Mouse (Mus musculus) C2C12 (cell line): ENCODE measurements around the gene Tmem63c. TPM values are rescaled to one million over a fixed set of nuclear protein-coding genes. Genes with fewer than 3 reads are reported as not detected.

ENCODE experiments used
- H3K27me3 ChIP-seq: one replicate; pipeline ENCODE4 v1.6.1; 2011; ENCODE audit not compliant: control insufficient read depth, insufficient read depth, insufficient read length
- H3K36me3 ChIP-seq: one replicate; pipeline ENCODE4 v1.6.1; 2011; ENCODE audit not compliant: control insufficient read depth, insufficient read depth
- H3K4me3 ChIP-seq: one replicate; pipeline ENCODE4 v1.5.1; 2011; ENCODE audit warnings: mild to moderate bottlenecking, control low read depth; ENCODE audit not compliant: poor library complexity, insufficient read depth, severe bottlenecking
- H3K79me2 ChIP-seq: one replicate; pipeline ENCODE4 v1.6.1; 2011; ENCODE audit not compliant: control insufficient read depth, insufficient read depth
- H3K79me3 ChIP-seq: one replicate; pipeline ENCODE4 v1.6.1; 2011; ENCODE audit warnings: low read depth, control low read depth
- H3ac ChIP-seq: one replicate; pipeline ENCODE3; 2011; ENCODE audit warnings: low read depth; ENCODE audit not compliant: control insufficient read depth, insufficient read length
- CEBPB ChIP-seq: IDR thresholded peaks from one replicate; pipeline ENCODE4 v1.6.1; 2011; ENCODE audit warnings: low read depth, mild to moderate bottlenecking, control low read depth, moderate library complexity
- CTCF ChIP-seq: IDR thresholded peaks from one replicate; pipeline ENCODE4 v1.5.1; 2011; ENCODE audit not compliant: control insufficient read depth, insufficient read depth, insufficient read length
- FOSL1 ChIP-seq: IDR thresholded peaks from one replicate; pipeline ENCODE4 v1.8.0; 2011; ENCODE audit warnings: mild to moderate bottlenecking, low read length; ENCODE audit not compliant: poor library complexity, insufficient read depth, severe bottlenecking
- MAX ChIP-seq: IDR thresholded peaks from one replicate; pipeline ENCODE4 v1.6.1; 2011; ENCODE audit warnings: mild to moderate bottlenecking, control low read depth
- MYOD1 ChIP-seq: IDR thresholded peaks from one replicate; pipeline ENCODE4 v1.6.1; 2011; ENCODE audit warnings: low read depth; ENCODE audit not compliant: control insufficient read depth, insufficient read length
- MYOG ChIP-seq: IDR thresholded peaks from one replicate; pipeline ENCODE4 v1.6.1; 2011; ENCODE audit not compliant: control insufficient read depth, insufficient read length; ENCODE audit errors: extremely low read depth
- USF1 ChIP-seq: IDR thresholded peaks from one replicate; pipeline ENCODE4 v1.6.1; 2011; ENCODE audit warnings: low read depth, mild to moderate bottlenecking, control low read depth, moderate library complexity
- polyA plus RNA-seq: library from polyadenylated mRNA; unstranded; fragments of >200 nt; fragmentation: generic; extraction: Trizol; gene quantifications from one replicate; pipeline ENCODE4 v1.2.1, GENCODE M21; 2012; ENCODE audit warnings: missing spikeins

Tmem63c gene
- polyA plus RNA-seq, 1 experiment, result not detected

DNA sequence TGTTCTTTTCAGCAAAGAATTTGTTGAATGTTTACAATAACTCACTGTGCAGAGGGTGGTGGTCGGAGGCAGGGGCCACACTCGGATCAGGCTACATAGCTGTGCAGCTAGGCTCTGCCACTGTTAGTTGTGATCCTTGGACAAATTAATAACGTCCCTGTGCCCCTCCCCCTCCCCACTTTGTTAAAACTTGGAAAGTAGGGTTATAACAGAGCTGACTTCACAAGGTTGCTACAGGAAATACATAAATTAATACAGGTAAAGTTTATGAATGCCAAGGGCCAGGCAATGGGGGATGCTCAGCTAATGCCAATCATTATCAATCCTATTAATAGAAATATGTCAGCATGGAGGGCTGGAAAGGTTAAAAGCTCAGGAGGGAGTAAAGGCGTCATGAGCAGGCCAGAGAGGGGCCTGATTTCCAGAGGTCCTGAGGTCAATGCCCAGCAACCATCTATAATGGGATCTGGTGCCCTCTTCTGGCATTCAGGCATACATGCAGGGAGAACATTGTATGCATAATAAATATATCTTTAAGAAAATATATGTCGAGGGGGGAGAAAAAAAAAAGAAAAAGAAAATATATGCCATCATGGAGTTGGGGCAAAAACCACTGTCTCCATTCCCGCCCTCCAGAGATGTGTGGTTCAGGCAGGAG is 44.5 kb upstream of the Tmem63c start:
- Histone ChIP-seq H3K79me3 (no peaks in the 10 kb centered on the region), H3K27me3 (peaks cover 31% of the 10 kb centered on the region), H3ac (no peak overlapping the region), H3K4me3 (no peak overlapping the region), H3K79me2 (no peaks in the 10 kb centered on the region), H3K36me3 (no peaks in the 10 kb centered on the region)
- TF ChIP-seq USF1 (no peak), MYOD1 (no peak), CTCF (no peak), MYOG (no peak), FOSL1 (no peak), CEBPB (no peak), MAX (no peak)

GRCm38 (mm10) chr12:86977833-86978232 is 43.3 kb upstream of the Tmem63c start:
- Histone ChIP-seq H3K27me3 (peaks cover 36% of the 10 kb centered on the region), H3K4me3 (no peak overlapping the region)

GRCm38 (mm10) chr12:86981180-86981579 is 40.0 kb upstream of the Tmem63c start:
- H3K27me3 ChIP-seq, result peaks cover 51% of the 10 kb centered on the region
- no peak for TF ChIP-seq MYOD1
- no peak for TF ChIP-seq MYOG
- TF ChIP-seq CEBPB, result no peak
- no peak for TF ChIP-seq FOSL1
- TF ChIP-seq USF1, result no peak
- no peak for TF ChIP-seq MAX
- no peak for TF ChIP-seq CTCF
- no peaks in the 10 kb centered on the region for H3K79me2 ChIP-seq

More at GRCm38 (mm10) chr12:86977833-86978232, 43.3 kb upstream of the Tmem63c start:
- Histone ChIP-seq H3ac (no peak overlapping the region), H3K36me3 (no peaks in the 10 kb centered on the region), H3K79me2 (no peaks in the 10 kb centered on the region), H3K79me3 (no peaks in the 10 kb centered on the region)
- no peak for TF ChIP-seq CEBPB
- no peak for TF ChIP-seq USF1
- no peak for TF ChIP-seq FOSL1
- no peak for TF ChIP-seq MAX
- no peak for TF ChIP-seq CTCF

GRCm38 (mm10) chr12:86983470-86984193 is 37.5 kb upstream of the Tmem63c start:
- Histone ChIP-seq H3K36me3 (no peaks in the 10 kb centered on the region), H3ac (no peak overlapping the region), H3K79me2 (no peaks in the 10 kb centered on the region), H3K27me3 (peaks cover 61% of the 10 kb centered on the region), H3K4me3 (no peak overlapping the region), H3K79me3 (no peaks in the 10 kb centered on the region)
- TF ChIP-seq CEBPB (no peak), MYOG (no peak), MYOD1 (no peak), CTCF (no peak), USF1 (no peak), FOSL1 (no peak), MAX (no peak)

More at GRCm38 (mm10) chr12:86981180-86981579, 40.0 kb upstream of the Tmem63c start:
- Histone ChIP-seq H3K4me3 (no peak overlapping the region), H3K36me3 (no peaks in the 10 kb centered on the region), H3ac (no peak overlapping the region), H3K79me3 (no peaks in the 10 kb centered on the region)

DNA sequence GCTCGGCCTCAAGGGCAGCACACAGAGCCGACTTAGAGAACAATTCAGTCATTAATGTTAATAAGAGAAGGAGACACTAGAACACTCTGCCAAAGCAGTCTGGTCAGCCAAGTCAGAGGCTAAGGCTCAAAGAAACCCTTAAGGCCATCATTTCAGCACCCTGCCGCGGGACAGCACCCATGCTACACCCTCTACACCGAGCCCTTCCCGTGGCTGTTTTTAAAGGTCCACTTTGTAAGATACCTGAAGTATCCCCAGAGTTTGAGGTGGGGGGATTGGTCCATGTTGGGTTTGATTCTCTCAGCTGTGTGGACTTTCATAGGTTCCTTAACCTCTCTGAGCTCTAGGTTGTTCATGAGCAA is 37.0 kb upstream of the Tmem63c start:
- Histone ChIP-seq H3K36me3 (no peaks in the 10 kb centered on the region), H3ac (no peak overlapping the region), H3K4me3 (no peak overlapping the region), H3K27me3 (peaks cover 62% of the 10 kb centered on the region), H3K79me2 (no peaks in the 10 kb centered on the region), H3K79me3 (no peaks in the 10 kb centered on the region)
- no peak for TF ChIP-seq FOSL1
- no peak for TF ChIP-seq MYOG
- TF ChIP-seq CTCF, result no peak
- no peak for TF ChIP-seq USF1
- no peak for TF ChIP-seq MYOD1
- TF ChIP-seq MAX, result no peak
- TF ChIP-seq CEBPB, result no peak

GRCm38 (mm10) chr12:86986562-86986961 is 34.6 kb upstream of the Tmem63c start:
- TF ChIP-seq MAX (no peak), USF1 (no peak), CTCF (no peak), MYOD1 (no peak), CEBPB (no peak), MYOG (no peak), FOSL1 (no peak)
- Histone ChIP-seq H3K79me2 (no peaks in the 10 kb centered on the region), H3K79me3 (no peaks in the 10 kb centered on the region), H3ac (no peak overlapping the region), H3K36me3 (no peaks in the 10 kb centered on the region), H3K4me3 (no peak overlapping the region), H3K27me3 (peaks cover 64% of the 10 kb centered on the region)
